ENCODE assay signal across 8 mouse cellular contexts in genomic region chr6:94640297-94640696, GRCm38 (mm10). TPM values are rescaled to one million over a fixed set of nuclear protein-coding genes. Genes with fewer than 3 reads are reported as not detected.
DNase-seq lines count a peak whose midpoint lies in the region; ATAC-seq lines count a peak whose summit lies in the region.

No protein-coding gene starts in this region.

- H3K4me1 ChIP-seq in midbrain, embryonic 14.5 days (ENCODE audit: control insufficient read depth, insufficient read depth, low read length): 0 out of 2 replicates have a peak, but pooled peaks cover 9% of the 10 kb centered on the region

- no peak overlapping the region for H3K4me3 ChIP-seq in midbrain, embryonic 14.5 days (replicated peaks; ENCODE audit: low read depth, low read length)

- no peaks in the 10 kb centered on the region for H3K27me3 ChIP-seq in midbrain, embryonic 14.5 days (ENCODE audit: control insufficient read depth, insufficient read depth, low read length)

- no peak for ATAC-seq in midbrain, embryonic 14.5 days (ENCODE audit: low FRiP score, low TSS enrichment)

- no peaks in the 10 kb centered on the region for H3K9me3 ChIP-seq in midbrain, embryonic 14.5 days (ENCODE audit: control insufficient read depth, low read length)

- no peak overlapping the region for H3K27ac ChIP-seq in midbrain, embryonic 14.5 days (replicated peaks; ENCODE audit: low read depth, low read length)

- H3K9ac ChIP-seq in midbrain, embryonic 14.5 days (replicated peaks; ENCODE audit: low read length): no peak overlapping the region

- no peaks in the 10 kb centered on the region for H3K36me3 ChIP-seq in midbrain, embryonic 14.5 days (ENCODE audit: control insufficient read depth, insufficient read depth, low read length)

- DNase-seq in ovary, adult 18-20 months (ENCODE audit: low spot score): peak; percentile 40
- no peak for DNase-seq in ovary, postnatal 10 days (ENCODE audit: low spot score)
- peak; percentile 81 for DNase-seq in cerebellum, adult 9-10 months
- DNase-seq in heart, adult 9 months (ENCODE audit: low spot score in 2 of 2): peak; percentile 61 to 64
- DNase-seq in midbrain, embryonic 14.5 days: peak; percentile 71
- DNase-seq in frontal cortex, postnatal 36 days (ENCODE audit: low spot score in 2 of 2): no peak
- no peak for DNase-seq in kidney, adult 9 months
- no peak for DNase-seq in kidney, adult 18-20 months

- 47% methylated on average over 7 of the region's 7 CpGs for WGBS in midbrain, embryonic 14.5 days

- H3K4me2 ChIP-seq in midbrain, embryonic 14.5 days (ENCODE audit: low read length): no peak overlapping the region

RNA-seq across cellular contexts. Expression of gene Lrig1, which starts 59.7 kb away (rescaled TPM):
- 17.1 and 18.7 TPM in 2 replicates for polyA plus RNA-seq in midbrain, embryonic 14.5 days (2014; fragmentation: Nextera tagmentation; extraction: Ambion mirVana)

Comparison
In these comparisons a context has a peak if more than half of its experiments do, and no peak if none do; other contexts are left out.
1. DNase-seq: peak in ovary, adult 18-20 months (single experiment), cerebellum, adult 9-10 months (single experiment), heart, adult 9 months (2 of 2) and midbrain, embryonic 14.5 days (single experiment); none in ovary, postnatal 10 days (single experiment), frontal cortex, postnatal 36 days (0 of 2), kidney, adult 9 months (single experiment) and kidney, adult 18-20 months (single experiment).